Mouse (Mus musculus): ENCODE results near the gene Serinc4. TPM values are rescaled to one million over a fixed set of nuclear protein-coding genes. Genes with fewer than 3 reads are reported as not detected.
"Not testable (repeated sequence)": the region's sequence is repeated elsewhere in the genome, so short reads cannot be mapped to it uniquely, and the experiment has no call there.

Gene Serinc4
- polyA plus RNA-seq, 1 experiment from 2014 or later, result 0.65 TPM

- H3K27ac ChIP-seq; H3K4me3 ChIP-seq; ATAC-seq (ENCODE audit: insufficient number of reproducible peaks, insufficient read depth, low FRiP score, low TSS enrichment, low read depth); H3K9ac ChIP-seq; H3K27me3 ChIP-seq; H3K4me1 ChIP-seq; H3K9me3 ChIP-seq; H3K4me2 ChIP-seq: not testable (repeated sequence)
- 76% methylated on average over 3 of the region's 6 CpGs for WGBS
- peaks cover 13% of the 10 kb centered on the region; the same call in 1 of the 2 replicates for H3K36me3 ChIP-seq
These were observed 12.4 kb upstream of the Serinc4 start for GRCm38 (mm10) chr2:121468982-121469381.

- Histone ChIP-seq H3K27me3 (no peaks in the 10 kb centered on the region), H3K9me3 (no peaks in the 10 kb centered on the region), H3K36me3 (peaks cover 19% of the 10 kb centered on the region; the same call in 1 of the 2 replicates), H3K4me2 (no peak overlapping the region), H3K4me3 (no peak overlapping the region), H3K9ac (no peak overlapping the region), H3K27ac (no peak overlapping the region), H3K4me1 (peaks cover 11% of the 10 kb centered on the region)
- ATAC-seq (ENCODE audit: insufficient number of reproducible peaks, insufficient read depth, low FRiP score, low TSS enrichment, low read depth), result no peak
- WGBS, result 74% methylated on average over 2 of the region's 2 CpGs
These were observed 3.5 kb upstream of the Serinc4 start for GRCm38 (mm10) chr2:121460071-121460470.

- peaks cover 26% of the 10 kb centered on the region for H3K4me1 ChIP-seq
- H3K36me3 ChIP-seq, result peaks cover 50% of the 10 kb centered on the region
- ATAC-seq (ENCODE audit: insufficient number of reproducible peaks, insufficient read depth, low FRiP score, low TSS enrichment, low read depth), result no peak
- H3K27ac ChIP-seq, result no peak overlapping the region
- H3K4me2 ChIP-seq, result no peak overlapping the region
- H3K9ac ChIP-seq, result no peak overlapping the region
- 71% methylated on average over 5 of the region's 5 CpGs for WGBS
- H3K9me3 ChIP-seq, result no peaks in the 10 kb centered on the region
- no peak overlapping the region for H3K4me3 ChIP-seq
- H3K27me3 ChIP-seq, result no peaks in the 10 kb centered on the region
These were observed 1.0 kb downstream of the Serinc4 start for GRCm38 (mm10) chr2:121455534-121455933.

GRCm38 (mm10) chr2:121453917-121454316 is 2.7 kb downstream of the Serinc4 start:
- H3K36me3 ChIP-seq, result peaks cover 41% of the 10 kb centered on the region
- no peak overlapping the region for H3K4me3 ChIP-seq

GRCm38 (mm10) chr2:121452990-121453389 is 3.6 kb downstream of the Serinc4 start, which contains the start of gene Hypk:
TSS of gene Hypk (plus strand) at chr2:121453290.
- H3K4me2 ChIP-seq, result no peak within 1 kb of the TSS
- peaks cover 34% of the 10 kb centered on the region for H3K36me3 ChIP-seq
- H3K4me3 ChIP-seq, result no peak within 1 kb of the TSS
- no peaks in the 10 kb centered on the region for H3K9me3 ChIP-seq
- no peaks in the 10 kb centered on the region for H3K27me3 ChIP-seq
- H3K9ac ChIP-seq, result no peak within 1 kb of the TSS
- WGBS, result 76% methylated on average over 4 of the region's 4 CpGs
- no peak within 1 kb of the TSS for H3K27ac ChIP-seq
- H3K4me1 ChIP-seq, result peaks cover 31% of the 10 kb centered on the region
- no peak for ATAC-seq (ENCODE audit: insufficient number of reproducible peaks, insufficient read depth, low FRiP score, low TSS enrichment, low read depth)

More at GRCm38 (mm10) chr2:121453917-121454316, 2.7 kb downstream of the Serinc4 start:
- no peak for ATAC-seq (ENCODE audit: insufficient number of reproducible peaks, insufficient read depth, low FRiP score, low TSS enrichment, low read depth)
- 87% methylated on average over 6 of the region's 6 CpGs for WGBS
- H3K27me3 ChIP-seq, result no peaks in the 10 kb centered on the region
- H3K4me1 ChIP-seq, result peaks cover 31% of the 10 kb centered on the region
- H3K27ac ChIP-seq, result no peak overlapping the region
- H3K9me3 ChIP-seq, result no peaks in the 10 kb centered on the region
- H3K4me2 ChIP-seq, result no peak overlapping the region
- H3K9ac ChIP-seq, result no peak overlapping the region

GRCm38 (mm10) chr2:121452361-121452760 is 4.2 kb downstream of the Serinc4 start:
- WGBS, result 89% methylated on average over 4 of the region's 4 CpGs
- no peak overlapping the region for H3K4me2 ChIP-seq
- no peaks in the 10 kb centered on the region for H3K27me3 ChIP-seq
- ATAC-seq (ENCODE audit: insufficient number of reproducible peaks, insufficient read depth, low FRiP score, low TSS enrichment, low read depth), result no peak
- H3K36me3 ChIP-seq, result peaks cover 34% of the 10 kb centered on the region
- H3K4me3 ChIP-seq, result no peak overlapping the region
- H3K9ac ChIP-seq, result no peak overlapping the region
- no peak overlapping the region for H3K27ac ChIP-seq
- H3K9me3 ChIP-seq, result no peaks in the 10 kb centered on the region
- H3K4me1 ChIP-seq, result peaks cover 32% of the 10 kb centered on the region

GRCm38 (mm10) chr2:121450093-121450492 is 6.5 kb downstream of the Serinc4 start:
- peak overlapping the region; percentile 97 for H3K9ac ChIP-seq
- H3K27me3 ChIP-seq, result no peaks in the 10 kb centered on the region
- no peaks in the 10 kb centered on the region for H3K9me3 ChIP-seq
- H3K27ac ChIP-seq, result peak overlapping the region; percentile 97
- WGBS, result under 1% methylated on average over 7 of the region's 7 CpGs
- peak overlapping the region; percentile 97 for H3K4me3 ChIP-seq
- peaks cover 34% of the 10 kb centered on the region for H3K36me3 ChIP-seq
- peaks cover 27% of the 10 kb centered on the region for H3K4me1 ChIP-seq
- ATAC-seq (ENCODE audit: insufficient number of reproducible peaks, insufficient read depth, low FRiP score, low TSS enrichment, low read depth), result no peak
- peak overlapping the region; percentile 87 for H3K4me2 ChIP-seq

- Histone ChIP-seq H3K27ac (peak overlapping the region; percentile 97), H3K36me3 (peaks cover 33% of the 10 kb centered on the region), H3K9ac (peak overlapping the region; percentile 97), H3K9me3 (no peaks in the 10 kb centered on the region), H3K4me3 (peak overlapping the region; percentile 97), H3K27me3 (no peaks in the 10 kb centered on the region), H3K4me1 (peaks cover 27% of the 10 kb centered on the region), H3K4me2 (peak overlapping the region; percentile 87)
- under 1% methylated on average over 54 of the region's 54 CpGs for WGBS
- ATAC-seq (ENCODE audit: insufficient number of reproducible peaks, insufficient read depth, low FRiP score, low TSS enrichment, low read depth), result peak; percentile 62
These were observed 7.0 kb downstream of the Serinc4 start for GRCm38 (mm10) chr2:121449545-121450011.

- WGBS, result under 1% methylated on average over 73 of the region's 74 CpGs
- Histone ChIP-seq H3K9ac (peak within 1 kb of the TSS; percentile 97), H3K27me3 (no peaks in the 10 kb centered on the region), H3K9me3 (no peaks in the 10 kb centered on the region), H3K4me1 (peaks cover 27% of the 10 kb centered on the region), H3K4me3 (peak within 1 kb of the TSS; percentile 97), H3K4me2 (peak within 1 kb of the TSS; percentile 87), H3K27ac (peak within 1 kb of the TSS; percentile 97), H3K36me3 (peaks cover 27% of the 10 kb centered on the region)
- peak; percentile 97 for ATAC-seq (ENCODE audit: insufficient number of reproducible peaks, insufficient read depth, low FRiP score, low TSS enrichment, low read depth)
These were observed 7.6 kb downstream of the Serinc4 start, which contains the start of gene Serf2 for GRCm38 (mm10) chr2:121448739-121449535. TSS of gene Serf2 (plus strand) at chr2:121449195.

GRCm38 (mm10) chr2:121448136-121448535 is 8.4 kb downstream of the Serinc4 start:
- no peaks in the 10 kb centered on the region for H3K9me3 ChIP-seq
- peaks cover 29% of the 10 kb centered on the region for H3K4me1 ChIP-seq
- ATAC-seq (ENCODE audit: insufficient number of reproducible peaks, insufficient read depth, low FRiP score, low TSS enrichment, low read depth), result no peak
- peak overlapping the region; percentile 97 for H3K4me3 ChIP-seq
- WGBS, result 11% methylated on average over 9 of the region's 9 CpGs
- H3K27me3 ChIP-seq, result no peaks in the 10 kb centered on the region
- H3K27ac ChIP-seq, result peak overlapping the region; percentile 93
- H3K4me2 ChIP-seq, result peak overlapping the region; percentile 64
- peak overlapping the region; percentile 65 for H3K9ac ChIP-seq
- H3K36me3 ChIP-seq, result peaks cover 19% of the 10 kb centered on the region

- Histone ChIP-seq H3K4me1 (peaks cover 34% of the 10 kb centered on the region), H3K4me2 (no peak overlapping the region), H3K9me3 (no peaks in the 10 kb centered on the region), H3K9ac (no peak overlapping the region), H3K27me3 (peaks cover 5% of the 10 kb centered on the region), H3K4me3 (no peak overlapping the region), H3K27ac (no peak overlapping the region), H3K36me3 (peaks cover 8% of the 10 kb centered on the region)
- WGBS, result 80% methylated on average over 3 of the region's 3 CpGs
- ATAC-seq (ENCODE audit: insufficient number of reproducible peaks, insufficient read depth, low FRiP score, low TSS enrichment, low read depth), result no peak
These were observed 9.6 kb downstream of the Serinc4 start for GRCm38 (mm10) chr2:121447006-121447405.

- WGBS, result 77% methylated on average over 4 of the region's 4 CpGs
- Histone ChIP-seq H3K4me1 (peaks cover 36% of the 10 kb centered on the region), H3K4me2 (no peak overlapping the region), H3K27me3 (peaks cover 10% of the 10 kb centered on the region), H3K27ac (no peak overlapping the region), H3K4me3 (no peak overlapping the region), H3K9ac (no peak overlapping the region), H3K9me3 (no peaks in the 10 kb centered on the region), H3K36me3 (peaks cover 6% of the 10 kb centered on the region)
- no peak for ATAC-seq (ENCODE audit: insufficient number of reproducible peaks, insufficient read depth, low FRiP score, low TSS enrichment, low read depth)
These were observed 10.1 kb downstream of the Serinc4 start for GRCm38 (mm10) chr2:121446506-121446905.

Data from embryonic facial prominence, embryonic 13.5 days (tissue).